Mouse (Mus musculus) spleen, adult 2 months (tissue): ENCODE measurements around the gene Nr2c2ap.

Experiments
- CTCF ChIP-seq: fragments of 200-500 bp; IDR thresholded peaks from 2 replicates; pipeline ENCODE4 v1.5.1; 2011; ENCODE audit warnings: mild to moderate bottlenecking, inconsistent platforms; ENCODE audit not compliant: insufficient read depth, insufficient read length, insufficient replicate concordance; ENCODE audit errors: extremely low read depth
- POLR2A ChIP-seq: fragments of 200-500 bp; IDR thresholded peaks from 2 replicates; pipeline ENCODE4 v1.6.1; 2011; ENCODE audit warnings: low read depth, low read length, inconsistent platforms

DNA sequence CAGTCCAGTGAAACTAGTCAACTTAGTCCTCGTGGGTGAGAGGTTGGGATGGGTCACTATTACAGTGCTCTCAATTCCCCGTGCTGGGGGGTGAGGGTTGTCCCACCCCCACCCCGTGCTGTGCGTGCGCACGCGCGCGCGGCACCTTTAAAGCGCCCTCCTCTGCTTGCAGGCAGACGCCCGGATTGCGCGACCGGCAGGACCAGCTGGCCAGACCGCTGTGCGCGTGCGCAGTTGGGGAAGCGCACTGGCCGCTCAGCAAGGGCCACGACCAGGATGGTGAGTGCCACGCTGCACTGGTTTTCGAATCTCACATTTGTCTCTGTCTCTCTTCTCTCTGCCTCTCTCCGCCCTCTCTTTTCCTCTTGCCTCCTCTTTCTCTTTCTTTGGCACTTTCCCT is 47.8 kb upstream of the Nr2c2ap start, which contains the start of gene Hapln4:
- TF ChIP-seq CTCF (no peak), POLR2A (no peak)
